Mouse (Mus musculus) thymus, adult 2 months (tissue): ENCODE data around the gene Trim71.

Experiments used
- CTCF ChIP-seq: fragments of 200-500 bp; IDR thresholded peaks from 2 replicates; pipeline ENCODE4 v1.5.1; 2012; ENCODE audit warnings: mild to moderate bottlenecking, control low read depth, low read length, moderate library complexity, borderline replicate concordance; ENCODE audit not compliant: control insufficient read depth, poor library complexity, insufficient read depth; ENCODE audit errors: extremely low read depth
- POLR2A ChIP-seq: fragments of 200-500 bp; IDR thresholded peaks from 2 replicates; pipeline ENCODE4 v1.6.1; 2012; ENCODE audit warnings: mild to moderate bottlenecking, low read length, control low read depth, moderate library complexity; ENCODE audit not compliant: control insufficient read depth, poor library complexity, insufficient read depth; ENCODE audit errors: extremely low read depth

DNA sequence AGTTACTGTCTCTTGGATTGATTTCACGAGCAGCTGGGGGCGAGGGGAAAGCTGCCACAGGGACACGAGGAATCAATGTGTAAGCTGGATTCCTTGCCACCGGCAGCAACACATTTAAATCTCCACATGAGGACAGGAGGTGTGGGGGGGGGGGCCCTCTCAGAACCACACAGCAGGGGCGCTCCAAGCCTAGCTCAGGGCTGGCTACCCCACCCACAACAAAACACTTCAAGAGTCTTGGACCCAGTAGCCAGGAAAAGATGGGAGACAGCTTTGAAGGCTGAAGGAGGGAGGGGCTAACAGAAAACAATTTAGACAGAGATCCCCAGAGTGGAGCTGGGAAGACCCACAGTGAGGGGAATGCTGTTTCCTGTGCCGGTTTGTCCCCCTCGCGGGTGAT lies 38.3 kb downstream of the Trim71 start:
- TF ChIP-seq CTCF (no peak), POLR2A (no peak)
